Mouse (Mus musculus) cerebral cortex, adult 2 months (tissue): ENCODE measurements around the gene Toe1.

Experiments
- WGBS: fragments of 180-500 bp; shearing (Covaris S2); methylation state at CpG from one replicate; pipeline ENCODE4 v1.1.7; 2018; 5-methylcytosine and 5-hydroxymethylcytosine counted together

Toe1 gene

GRCm38 (mm10) chr4:116807197-116808129 is at the start of gene Toe1, which contains the start of gene Mutyh:
Gene Toe1, minus strand, starts transcription at chr4:116807640.
Gene Mutyh, plus strand, starts transcription at chr4:116807723.
- under 1% methylated on average over 58 of the region's 58 CpGs for WGBS

GRCm38 (mm10) chr4:116857203-116857602 is 49.8 kb upstream of the Toe1 start:
- WGBS: 51% methylated on average over 10 of the region's 10 CpGs

- 58% methylated on average over 2 of the region's 2 CpGs for WGBS
These were observed 46.8 kb upstream of the Toe1 start for GRCm38 (mm10) chr4:116854286-116854685.

GRCm38 (mm10) chr4:116849901-116850300 is 42.5 kb upstream of the Toe1 start:
- WGBS: 62% methylated on average over 3 of the region's 3 CpGs

- 92% methylated on average over 3 of the region's 3 CpGs for WGBS
These were observed 36.9 kb upstream of the Toe1 start for GRCm38 (mm10) chr4:116844324-116844723.

- WGBS: 86% methylated on average over 6 of the region's 6 CpGs
These were observed 33.4 kb upstream of the Toe1 start for GRCm38 (mm10) chr4:116840841-116841240.

GRCm38 (mm10) chr4:116840096-116840495 is 32.7 kb upstream of the Toe1 start:
- 41% methylated on average over 23 of the region's 29 CpGs for WGBS

GRCm38 (mm10) chr4:116838999-116839398 is 31.6 kb upstream of the Toe1 start:
- WGBS: 40% methylated on average over 2 of the region's 2 CpGs

GRCm38 (mm10) chr4:116830070-116830368 is 22.6 kb upstream of the Toe1 start:
- WGBS: 46% methylated on average over 6 of the region's 6 CpGs

- WGBS: 71% methylated on average over 6 of the region's 6 CpGs
These were observed 22.1 kb upstream of the Toe1 start for GRCm38 (mm10) chr4:116829364-116830069.

- 3% methylated on average over 4 of the region's 4 CpGs for WGBS
These were observed 20.4 kb upstream of the Toe1 start for GRCm38 (mm10) chr4:116827819-116828218.

GRCm38 (mm10) chr4:116824541-116825004 is 17.1 kb upstream of the Toe1 start:
- under 1% methylated on average over 29 of the region's 29 CpGs for whole genome bisulfite sequencing

GRCm38 (mm10) chr4:116821694-116822016 is 14.2 kb upstream of the Toe1 start, which contains the start of gene Hpdl:
Gene Hpdl, minus strand, starts transcription at chr4:116821707.
- 24% methylated on average over 9 of the region's 9 CpGs for WGBS

GRCm38 (mm10) chr4:116820902-116821693 is 13.7 kb upstream of the Toe1 start:
- WGBS: 1% methylated on average over 51 of the region's 51 CpGs

GRCm38 (mm10) chr4:116819968-116820901 is 12.8 kb upstream of the Toe1 start:
- WGBS: 51% methylated on average over 32 of the region's 32 CpGs

- 78% methylated on average over 6 of the region's 6 CpGs for WGBS
These were observed 10.0 kb upstream of the Toe1 start for GRCm38 (mm10) chr4:116817486-116817885.

GRCm38 (mm10) chr4:116815276-116815675 is 7.8 kb upstream of the Toe1 start:
- 94% methylated on average over 5 of the region's 5 CpGs for WGBS

GRCm38 (mm10) chr4:116811012-116811411 is 3.6 kb upstream of the Toe1 start:
- WGBS: 86% methylated on average over 3 of the region's 3 CpGs

- WGBS: 43% methylated on average over 5 of the region's 5 CpGs
These were observed 7.5 kb downstream of the Toe1 start for GRCm38 (mm10) chr4:116799901-116800300.

GRCm38 (mm10) chr4:116796442-116797110 is 10.9 kb downstream of the Toe1 start:
- 46% methylated on average over 1 of the region's 1 CpGs for WGBS
